Mouse (Mus musculus) large intestine, adult 2 months (tissue): ENCODE data around the gene Ankrd39. TPM values are rescaled to one million over a fixed set of nuclear protein-coding genes. Genes with fewer than 3 reads are reported as not detected.

ENCODE experiments used
- DNase-seq: peaks from one replicate; pipeline ENCODE4 v3.0.0-alpha.2; 2012; ENCODE audit warnings: low read depth, low spot score
- WGBS: fragments of 180-500 bp; shearing (Covaris S2); methylation state at CpG from one replicate; pipeline ENCODE4 v1.1.7; 2018; 5-methylcytosine and 5-hydroxymethylcytosine counted together
- polyA plus RNA-seq: library from polyadenylated mRNA; depleted of rRNA; stranded (reverse); fragments of >200 nt; gene quantifications from 2 replicates; pipeline ENCODE4 v1.2.3, GENCODE M21; 2012; rRNA removed

Gene Ankrd39
- polyA plus RNA-seq, 1 experiment: 9.4 TPM

GRCm38 (mm10) chr1:36512089-36512965 is 34.9 kb downstream of the Ankrd39 start:
- WGBS: 3% methylated on average over 123 of the region's 126 CpGs
- DNase-seq: no peak

DNA sequence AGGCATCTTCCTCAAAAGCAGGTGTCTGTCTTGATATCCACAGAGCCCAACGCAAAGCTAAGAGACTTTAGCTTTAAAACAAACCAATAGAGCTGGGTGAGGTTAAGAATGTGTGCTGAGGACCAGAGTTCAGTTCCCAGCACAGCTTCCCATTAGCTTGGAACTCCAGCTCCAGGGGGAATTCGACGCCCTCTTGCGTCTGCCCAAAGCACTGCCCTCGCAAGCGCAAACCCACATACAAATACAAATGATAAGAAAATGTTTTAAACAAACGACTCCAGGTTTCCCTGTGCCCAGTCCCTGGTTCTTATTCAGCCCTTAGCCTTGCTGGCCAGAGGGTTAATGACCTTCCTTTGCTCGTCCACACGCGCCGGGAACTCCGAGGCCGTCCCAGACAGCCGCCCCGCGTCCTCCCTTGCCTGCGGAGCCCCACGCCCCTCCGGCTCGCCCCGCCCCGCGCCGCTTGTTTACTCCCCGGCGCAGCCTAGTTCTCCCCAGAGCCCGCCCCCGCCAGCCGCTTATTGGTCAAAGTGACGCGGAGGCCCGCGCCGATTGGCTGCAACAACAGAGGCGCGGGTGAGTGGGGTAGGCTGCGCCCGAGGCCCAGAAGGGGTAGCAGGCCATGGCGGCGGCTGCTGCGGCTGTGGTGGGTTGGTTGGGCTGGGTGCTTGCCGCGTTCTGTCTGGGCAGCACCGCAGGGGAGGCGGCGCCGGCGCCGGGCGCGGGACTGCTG is 35.8 kb downstream of the Ankrd39 start, which contains the start of gene Cnnm3:
Cnnm3 (plus strand) TSS at position 579 of the 733 bp plus-strand sequence.
- peak; percentile 96 for DNase-seq
- 2% methylated on average over 51 of the region's 51 CpGs for WGBS

DNA sequence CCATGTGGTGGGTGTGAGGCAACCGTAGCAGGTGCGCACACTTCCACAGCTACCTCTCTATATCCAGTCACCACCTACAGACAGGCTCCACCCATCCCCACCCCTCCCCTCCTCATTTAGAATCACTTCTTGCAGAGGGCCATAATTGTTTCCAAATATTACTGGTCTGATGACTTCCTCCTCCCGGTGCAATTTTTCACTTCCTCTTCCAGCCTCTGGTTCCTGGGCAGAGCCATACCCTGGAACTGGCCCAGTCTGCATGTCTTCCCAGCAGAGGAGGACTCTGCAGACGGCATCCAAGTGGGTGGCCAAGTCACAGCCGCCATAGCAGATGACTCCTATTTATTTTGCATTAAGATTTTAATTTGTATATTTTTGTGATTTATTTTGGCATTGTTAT is 39.0 kb downstream of the Ankrd39 start:
- WGBS: 51% methylated on average over 5 of the region's 5 CpGs
- no peak for DNase-seq

DNA sequence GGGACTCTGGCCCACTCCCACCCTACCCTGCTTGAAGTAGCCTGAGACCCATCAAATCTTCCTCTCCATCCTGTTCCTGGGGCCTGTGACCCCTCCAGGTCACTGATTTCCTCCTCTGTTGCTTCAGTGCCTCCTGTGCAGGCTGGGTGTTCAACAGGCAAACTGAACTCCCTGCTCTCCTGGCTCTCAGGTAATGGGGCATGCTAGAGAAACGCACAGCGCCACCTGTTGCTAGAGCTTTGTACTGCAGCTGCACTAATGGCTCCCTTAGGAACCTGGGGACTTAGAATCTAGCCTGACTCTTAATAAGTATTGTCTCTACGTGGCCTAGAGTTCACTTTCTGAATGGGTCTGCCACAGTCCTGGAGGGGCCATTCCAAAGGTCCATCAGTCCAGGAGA is 46.0 kb downstream of the Ankrd39 start:
- DNase-seq: no peak
- WGBS: 4% methylated on average over 3 of the region's 3 CpGs

- WGBS: 81% methylated on average over 2 of the region's 2 CpGs
Observed at GRCm38 (mm10) chr1:36497312-36497711, 49.9 kb downstream of the Ankrd39 start.

DNA sequence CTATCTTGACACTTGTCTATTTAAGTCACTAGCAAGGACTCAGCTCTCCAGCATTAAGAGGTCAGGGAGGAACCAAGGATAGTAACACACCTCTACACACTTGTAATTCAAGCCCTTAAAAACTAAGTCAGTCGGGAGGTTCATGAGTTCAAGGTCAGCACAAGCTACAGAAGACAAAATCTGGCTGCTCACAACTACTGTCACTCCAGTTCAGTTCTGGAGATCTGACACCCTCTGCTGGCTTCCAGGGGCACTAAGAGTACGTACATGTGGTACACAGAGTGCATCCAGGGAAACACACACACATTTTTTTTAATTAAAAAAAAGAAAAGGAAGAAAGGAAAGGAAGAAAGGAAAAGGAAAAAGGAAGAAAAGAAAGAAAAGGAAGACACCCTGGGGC is 50.5 kb downstream of the Ankrd39 start:
- WGBS: 25% methylated on average over 2 of the region's 2 CpGs
- DNase-seq: no peak

More at GRCm38 (mm10) chr1:36497312-36497711, 49.9 kb downstream of the Ankrd39 start:
- DNase-seq: no peak

DNA sequence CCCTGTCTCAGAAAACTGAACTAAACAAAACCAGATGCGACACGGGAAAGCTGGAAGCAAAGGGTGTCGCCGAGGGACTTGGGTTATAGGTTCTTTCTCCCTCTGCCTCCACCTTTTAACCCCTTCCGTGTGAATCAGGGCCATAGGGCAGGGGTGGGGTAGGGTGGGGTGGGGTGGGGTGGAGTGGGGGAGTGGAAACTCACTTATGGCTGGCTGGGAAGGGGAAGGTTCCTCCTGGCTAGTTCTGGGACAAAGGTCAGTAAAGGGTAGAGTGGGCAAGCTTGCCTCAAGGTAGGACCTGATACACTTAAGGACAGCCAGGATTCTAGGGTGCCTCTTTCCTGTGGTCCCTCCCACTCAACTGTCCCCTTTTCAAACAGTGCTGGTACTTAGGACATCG is 53.9 kb downstream of the Ankrd39 start:
- WGBS: 32% methylated on average over 6 of the region's 6 CpGs
- no peak for DNase-seq

GRCm38 (mm10) chr1:36492416-36493139 is 54.7 kb downstream of the Ankrd39 start:
- DNase-seq: no peak
- WGBS: 13% methylated on average over 9 of the region's 9 CpGs

DNA sequence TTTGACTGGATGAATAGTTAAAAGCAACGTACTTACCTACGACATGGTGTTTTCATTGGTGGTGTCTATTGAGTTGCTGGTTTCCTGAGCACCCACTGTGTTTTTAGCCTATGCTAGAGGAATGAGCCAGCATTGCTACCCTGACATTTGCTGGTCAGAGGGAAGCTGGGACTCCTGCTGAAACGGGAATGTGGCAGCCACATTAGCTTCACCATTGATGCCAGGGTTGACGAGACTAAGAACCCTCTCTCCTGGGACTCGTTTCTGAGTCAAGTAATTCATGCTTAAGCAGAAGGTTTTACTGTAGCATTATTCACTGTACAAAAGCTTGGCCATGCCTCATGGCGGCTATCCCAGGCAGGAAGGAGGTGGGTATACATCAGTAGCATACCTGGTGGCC is 57.6 kb downstream of the Ankrd39 start:
- DNase-seq: no peak
- WGBS: 75% methylated on average over 6 of the region's 6 CpGs

Other genes starting within 250 kb of the Ankrd39 start
- gene Arid5a, start 239.7 kb downstream of the Ankrd39 start, polyA plus RNA-seq: 7.8 and 8.0 TPM in 2 replicates
- 24.1 and 48.4 TPM in 2 replicates for gene Kansl3, start 178.3 kb downstream of the Ankrd39 start, polyA plus RNA-seq
- not detected in 2 replicates for gene Fer1l5, start 175.2 kb downstream of the Ankrd39 start, polyA plus RNA-seq
- gene Lman2l, start 102.2 kb downstream of the Ankrd39 start, polyA plus RNA-seq: 8.1 and 9.3 TPM in 2 replicates
- 103 and 109 TPM in 2 replicates for gene Cnnm4, start 75.8 kb downstream of the Ankrd39 start, polyA plus RNA-seq
- gene Cnnm3, start 35.6 kb downstream of the Ankrd39 start, polyA plus RNA-seq: 12.8 and 13.7 TPM in 2 replicates
- gene Ankrd23, start 10.6 kb downstream of the Ankrd39 start, polyA plus RNA-seq: 6.5 and 8.1 TPM in 2 replicates
- 0.08 TPM in 1 of 2 replicates, not detected in the other for gene Gm42417, start 8.0 kb downstream of the Ankrd39 start, polyA plus RNA-seq
- gene Sema4c, start 10.9 kb upstream of the Ankrd39 start, polyA plus RNA-seq: 4.7 and 6.7 TPM in 2 replicates
- gene Fam178b, start 135.7 kb upstream of the Ankrd39 start, polyA plus RNA-seq: 0.73 and 1.2 TPM in 2 replicates
- 760 and 804 TPM in 2 replicates for gene Cox5b, start 144.0 kb upstream of the Ankrd39 start, polyA plus RNA-seq
- not detected in 2 replicates for gene 4933424G06Rik, start 162.7 kb upstream of the Ankrd39 start, polyA plus RNA-seq
- 80.7 and 107 TPM in 2 replicates for gene Actr1b, start 167.0 kb upstream of the Ankrd39 start, polyA plus RNA-seq
- 6.9 and 8.0 TPM in 2 replicates for gene Zap70, start 214.4 kb upstream of the Ankrd39 start, polyA plus RNA-seq